ENCODE assay signal across 8 mouse cellular contexts in the genomic region with DNA sequence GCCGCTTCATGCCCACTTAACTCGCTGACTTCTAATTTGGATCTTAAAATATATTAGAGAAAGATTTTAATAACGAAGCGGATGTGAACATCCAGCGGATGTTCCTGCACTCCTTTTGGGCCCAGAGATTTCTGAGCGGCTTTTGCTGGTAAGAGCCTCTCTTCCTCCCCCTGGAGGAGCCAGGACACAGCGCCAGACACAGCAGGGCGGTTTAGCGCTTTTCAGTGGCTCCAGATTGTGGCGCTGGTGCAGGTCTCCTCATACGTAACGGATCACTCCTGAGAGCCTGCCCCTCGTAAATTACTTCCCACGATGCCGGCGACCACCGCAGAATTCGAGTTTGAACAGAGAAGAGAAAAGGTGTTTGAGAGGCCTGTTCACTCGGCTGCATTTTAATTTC. TPM values are rescaled to one million over a fixed set of nuclear protein-coding genes. Genes with fewer than 3 reads are reported as not detected.
DNase-seq lines count a peak whose midpoint lies in the region; ATAC-seq lines count a peak whose summit lies in the region.

No protein-coding gene starts in this region.

- WGBS in intestine, embryonic 14.5 days: 2% methylated on average over 19 of the region's 19 CpGs

- peaks cover 8% of the 10 kb centered on the region for H3K27me3 ChIP-seq in intestine, embryonic 14.5 days (replicated peaks; ENCODE audit: control insufficient read depth, insufficient read depth, low read length)

- no peaks in the 10 kb centered on the region for H3K9me3 ChIP-seq in intestine, embryonic 14.5 days (ENCODE audit: control insufficient read depth, low read length)

- peak; percentile 88 for ATAC-seq in frontal cortex, adult (ENCODE audit: low TSS enrichment)
- no peak for ATAC-seq in intestine, embryonic 14.5 days (replicated peaks; ENCODE audit: low FRiP score, low TSS enrichment, low read depth)
- 0 out of 2 replicates have a peak, but pooled peaks have one; percentile 41 for ATAC-seq in megakaryocyte-erythroid progenitor cell, adult 5-6 weeks (replicated peaks; ENCODE audit: low FRiP score, low TSS enrichment, poor library complexity, severe bottlenecking)

- intact Hi-C loops in left cerebral cortex, postnatal 36 days (cut with DNase I): loop anchor here (5.0 kb wide), 1 partner anchor 459 kb away; no protein-coding TSS in a partner anchor

- peak; percentile 87 for DNase-seq in ZHBTc4 (ENCODE audit: low read depth, low spot score)
- peak; percentile 84 for DNase-seq in cerebellum, adult 9-11 months
- peak; percentile 86 for DNase-seq in intestine, embryonic 14.5 days (ENCODE audit: low spot score)
- DNase-seq in left cerebral cortex, postnatal 36 days (ENCODE audit: low spot score in 2 of 2): peak; percentile 44 to 53
- peak; percentile 58 for DNase-seq in right cerebral cortex, postnatal 4 days
- no peak for DNase-seq in spleen, postnatal 14 days (ENCODE audit: low spot score in 2 of 2)

- H3K27ac ChIP-seq in intestine, embryonic 14.5 days (ENCODE audit: low read depth): no peak overlapping the region

- H3K4me3 ChIP-seq in intestine, embryonic 14.5 days (ENCODE audit: low read depth, low read length): 0 out of 2 replicates have a peak overlapping the region, but pooled peaks have one; percentile 11

- peak overlapping the region; percentile 43 for H3K4me2 ChIP-seq in intestine, embryonic 14.5 days (ENCODE audit: low read length)

- peaks cover 14% of the 10 kb centered on the region for H3K4me1 ChIP-seq in intestine, embryonic 14.5 days (replicated peaks; ENCODE audit: control insufficient read depth, insufficient read depth, low read length)

- no peaks in the 10 kb centered on the region for H3K36me3 ChIP-seq in intestine, embryonic 14.5 days (ENCODE audit: control insufficient read depth, insufficient read depth, low read length)

- H3K9ac ChIP-seq in intestine, embryonic 14.5 days (ENCODE audit: low read length): no peak overlapping the region

RNA-seq across cellular contexts. Expression of a gene that starts 41.5 kb away (rescaled TPM):
- polyA plus RNA-seq in intestine, embryonic 14.5 days (2014; fragmentation: Nextera tagmentation; extraction: Ambion mirVana): 8.0 and 9.2 TPM in 2 replicates
- total RNA-seq in left cerebral cortex, postnatal 36 days (2021): 10 to 100 TPM; 40.4 to 49.0 TPM
- total RNA-seq in megakaryocyte-erythroid progenitor cell, adult 5-6 weeks (2014; fragmentation: Nextera tagmentation): 13.4 and 26.0 TPM in 2 replicates
- total RNA-seq in megakaryocyte-erythroid progenitor cell, adult 5-6 weeks (2017): 7.4 and 9.7 TPM in 2 replicates

RNA-seq across cellular contexts. Expression of a gene that starts 53.0 kb away (rescaled TPM):
- polyA plus RNA-seq in intestine, embryonic 14.5 days (2014; fragmentation: Nextera tagmentation; extraction: Ambion mirVana): 87.8 and 101 TPM in 2 replicates
- total RNA-seq in left cerebral cortex, postnatal 36 days (2021): 10 to 100 TPM; 40.8 to 46.9 TPM
- 91.7 and 97.1 TPM in 2 replicates for total RNA-seq in megakaryocyte-erythroid progenitor cell, adult 5-6 weeks (2014; fragmentation: Nextera tagmentation)
- total RNA-seq in megakaryocyte-erythroid progenitor cell, adult 5-6 weeks (2017): 120 and 130 TPM in 2 replicates

Comparison
In these comparisons a context has a peak if more than half of its experiments do, and no peak if none do; other contexts are left out.
1. DNase-seq: peak in ZHBTc4 (single experiment), cerebellum, adult 9-11 months (single experiment), intestine, embryonic 14.5 days (single experiment), left cerebral cortex, postnatal 36 days (2 of 2) and right cerebral cortex, postnatal 4 days (single experiment); none in spleen, postnatal 14 days (0 of 2).